Mouse (Mus musculus) kidney, adult 2 months (tissue): ENCODE measurements around the gene Tigd4.

Source experiments
- CTCF ChIP-seq: fragments of 200-500 bp; conservative IDR thresholded peaks from 2 replicates; pipeline ENCODE4 v1.5.1; 2011; ENCODE audit warnings: low read depth, mild to moderate bottlenecking, control low read depth, low read length, moderate library complexity, mixed read lengths; ENCODE audit not compliant: insufficient read depth, insufficient read length
- POLR2A ChIP-seq: fragments of 200-500 bp; IDR thresholded peaks from one replicate; pipeline ENCODE4 v1.6.1; 2011; ENCODE audit warnings: low read depth, low read length, control low read depth

DNA sequence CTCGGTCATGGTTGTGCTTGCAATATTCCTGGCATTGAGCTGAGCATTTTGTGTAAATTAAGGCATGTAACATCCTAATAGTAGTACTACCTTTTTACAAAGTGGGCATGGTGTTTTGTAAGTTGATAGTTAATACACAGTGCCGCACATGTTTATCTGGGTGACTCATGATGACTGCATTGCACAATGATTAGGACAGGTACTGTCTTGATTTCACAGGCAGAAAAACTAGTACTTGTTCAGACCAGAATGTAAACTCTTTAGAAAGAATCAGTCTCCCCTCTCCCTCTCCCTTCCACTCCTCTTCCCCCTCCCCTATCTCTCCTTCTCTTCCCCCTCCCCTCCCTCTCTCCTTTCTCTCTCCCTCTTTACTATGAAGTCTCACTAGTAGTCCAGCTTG is 9.4 kb downstream of the Tigd4 start:
- TF ChIP-seq POLR2A (no peak), CTCF (no peak)
